Mouse (Mus musculus): Measurements from ENCODE around the gene Ttc7b. TPM values are rescaled to one million over a fixed set of nuclear protein-coding genes. Genes with fewer than 3 reads are reported as not detected.

Ttc7b gene
- polyA plus RNA-seq, 1 experiment: 9.2 TPM

DNA sequence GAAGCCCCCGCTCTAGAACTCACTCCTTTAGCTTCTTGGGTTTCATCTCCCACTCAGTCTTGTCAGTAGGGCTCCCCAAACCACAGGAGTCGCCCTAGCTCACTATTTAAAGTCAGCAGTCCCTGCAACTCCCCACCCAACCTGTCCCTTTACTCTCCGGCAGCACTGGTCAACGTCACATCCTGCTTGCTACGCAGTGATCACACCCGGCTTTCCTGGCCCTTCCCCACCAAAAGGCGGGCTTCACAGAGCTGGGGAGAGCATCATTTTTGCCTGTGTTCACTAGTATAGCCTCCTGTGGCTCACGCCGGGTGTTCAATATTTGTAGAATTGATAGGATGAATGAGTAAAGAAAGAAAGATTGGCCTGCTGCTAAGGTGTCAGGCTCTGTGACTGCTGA, 3.3 kb downstream of the Ttc7b start:
- Histone ChIP-seq H3K79me3 (ENCODE audit: low read depth) (no peaks in the 10 kb centered on the region), H3K27me3 (ENCODE audit: control insufficient read depth, insufficient read depth, insufficient read length) (no peaks in the 10 kb centered on the region)
- TF ChIP-seq CTCF (IDR thresholded peaks at IDR 0.05; ENCODE audit: control insufficient read depth, insufficient read depth, insufficient read length) (no peak), FOSL1 (IDR thresholded peaks at IDR 0.05; ENCODE audit: insufficient read depth, low read length, poor library complexity, severe bottlenecking) (no peak), MYOD1 (IDR thresholded peaks at IDR 0.05; ENCODE audit: control insufficient read depth, insufficient read length, low read depth) (no peak), MYOG (IDR thresholded peaks at IDR 0.05; ENCODE audit: control insufficient read depth, extremely low read depth, insufficient read length) (no peak), CEBPB (IDR thresholded peaks at IDR 0.05; ENCODE audit: low read depth) (no peak), MAX (IDR thresholded peaks at IDR 0.05) (no peak), USF1 (IDR thresholded peaks at IDR 0.05; ENCODE audit: low read depth) (no peak)

DNA sequence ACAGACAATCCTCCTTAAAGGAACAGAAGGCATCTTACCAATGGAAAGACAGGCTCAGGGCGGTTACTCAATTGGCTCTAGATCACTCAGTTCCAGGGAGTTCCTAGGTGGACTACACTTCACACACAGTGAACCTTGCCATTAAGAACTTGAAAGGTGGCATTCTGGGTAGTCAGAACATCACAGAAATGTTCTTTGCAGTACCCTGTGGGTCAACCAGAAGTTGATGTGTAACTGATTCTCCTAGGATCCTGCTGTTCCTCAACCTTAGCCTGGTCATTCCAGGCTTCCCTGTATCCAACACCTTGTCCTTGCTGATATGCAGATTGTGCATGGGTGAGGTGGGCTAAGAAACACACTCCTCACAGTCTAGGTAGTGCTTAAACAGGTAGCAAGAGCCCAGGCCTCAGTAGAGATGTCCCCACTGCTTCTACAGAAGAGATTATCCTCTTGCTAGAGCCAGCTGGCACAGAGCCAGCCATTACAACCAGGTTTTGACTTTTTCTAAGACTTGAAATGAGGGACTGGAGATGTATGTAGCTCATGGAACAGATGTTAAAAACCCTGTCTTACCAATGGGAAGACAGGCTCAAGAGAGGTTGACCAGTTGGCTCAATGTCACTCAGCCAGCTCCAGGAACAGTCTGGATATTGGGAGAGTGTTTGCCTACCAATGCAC, 4.3 kb downstream of the Ttc7b start:
- H3K79me3 ChIP-seq (ENCODE audit: low read depth): no peaks in the 10 kb centered on the region
- no peak overlapping the region for H3K4me3 ChIP-seq (ENCODE audit: insufficient read depth, poor library complexity, severe bottlenecking)
- H3K36me3 ChIP-seq (ENCODE audit: control insufficient read depth, insufficient read depth): no peaks in the 10 kb centered on the region
- TF ChIP-seq CEBPB (IDR thresholded peaks at IDR 0.05; ENCODE audit: low read depth) (no peak), MYOD1 (IDR thresholded peaks at IDR 0.05; ENCODE audit: control insufficient read depth, insufficient read length, low read depth) (no peak), MAX (IDR thresholded peaks at IDR 0.05) (no peak), MYOG (IDR thresholded peaks at IDR 0.05; ENCODE audit: control insufficient read depth, extremely low read depth, insufficient read length) (no peak), FOSL1 (IDR thresholded peaks at IDR 0.05; ENCODE audit: insufficient read depth, low read length, poor library complexity, severe bottlenecking) (no peak), CTCF (IDR thresholded peaks at IDR 0.05; ENCODE audit: control insufficient read depth, insufficient read depth, insufficient read length) (no peak), USF1 (IDR thresholded peaks at IDR 0.05; ENCODE audit: low read depth) (no peak)
- H3K27me3 ChIP-seq (ENCODE audit: control insufficient read depth, insufficient read depth, insufficient read length): no peaks in the 10 kb centered on the region
- H3K79me2 ChIP-seq (ENCODE audit: control insufficient read depth, insufficient read depth): peaks cover 4% of the 10 kb centered on the region
- no peak overlapping the region for H3ac ChIP-seq (ENCODE audit: control insufficient read depth, insufficient read length, low read depth)

More for the DNA sequence above, 3.3 kb downstream of the Ttc7b start:
- no peak overlapping the region for H3K4me3 ChIP-seq (ENCODE audit: insufficient read depth, poor library complexity, severe bottlenecking)
- no peak overlapping the region for H3ac ChIP-seq (ENCODE audit: control insufficient read depth, insufficient read length, low read depth)
- no peaks in the 10 kb centered on the region for H3K36me3 ChIP-seq (ENCODE audit: control insufficient read depth, insufficient read depth)
- peaks cover 4% of the 10 kb centered on the region for H3K79me2 ChIP-seq (ENCODE audit: control insufficient read depth, insufficient read depth)

DNA sequence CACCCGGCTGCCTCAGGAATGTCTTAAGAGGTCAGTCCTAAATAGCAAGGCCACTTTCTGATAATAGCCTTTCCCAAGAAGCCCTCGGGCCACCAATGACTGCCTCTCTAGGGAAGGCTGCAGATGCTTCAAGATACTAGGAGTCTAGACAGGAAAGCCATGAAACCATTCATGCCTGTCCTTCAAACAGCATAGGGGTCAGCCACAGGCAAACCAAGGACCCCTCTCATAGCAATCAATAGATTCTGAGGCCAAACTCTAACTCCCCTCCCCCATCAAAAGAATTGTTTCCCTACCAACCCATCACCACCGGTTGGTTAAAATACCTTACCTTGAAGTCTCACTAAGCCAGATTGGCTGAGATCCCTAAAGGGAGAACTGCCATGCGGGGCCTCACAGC, 5.1 kb downstream of the Ttc7b start:
- H3K27me3 ChIP-seq (ENCODE audit: control insufficient read depth, insufficient read depth, insufficient read length): no peaks in the 10 kb centered on the region

DNA sequence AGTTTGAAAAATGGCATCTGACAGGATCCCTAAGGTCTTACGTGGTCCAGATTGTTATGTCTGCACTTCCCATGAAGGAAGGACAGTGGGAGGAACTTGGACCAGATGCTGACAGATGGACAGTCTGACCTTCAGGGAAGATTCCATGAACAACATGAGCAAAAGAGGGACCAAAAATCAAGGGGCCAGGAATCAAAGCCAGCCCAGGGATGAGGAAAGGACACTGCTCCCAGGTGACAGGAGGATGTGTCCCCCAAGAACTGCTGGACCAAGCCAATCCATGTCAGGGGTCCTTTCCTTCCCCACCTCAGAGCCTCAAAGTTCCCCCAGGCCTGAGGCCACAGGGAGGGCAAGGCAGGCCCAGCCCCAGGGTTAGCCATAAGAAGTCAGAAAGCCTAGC, 6.0 kb downstream of the Ttc7b start:
- H3K4me3 ChIP-seq (ENCODE audit: insufficient read depth, poor library complexity, severe bottlenecking): no peak overlapping the region
- peaks cover 4% of the 10 kb centered on the region for H3K79me2 ChIP-seq (ENCODE audit: control insufficient read depth, insufficient read depth)
- TF ChIP-seq CTCF (IDR thresholded peaks at IDR 0.05; ENCODE audit: control insufficient read depth, insufficient read depth, insufficient read length) (no peak), FOSL1 (IDR thresholded peaks at IDR 0.05; ENCODE audit: insufficient read depth, low read length, poor library complexity, severe bottlenecking) (no peak), CEBPB (IDR thresholded peaks at IDR 0.05; ENCODE audit: low read depth) (no peak), USF1 (IDR thresholded peaks at IDR 0.05; ENCODE audit: low read depth) (no peak), MAX (IDR thresholded peaks at IDR 0.05) (no peak), MYOG (IDR thresholded peaks at IDR 0.05; ENCODE audit: control insufficient read depth, extremely low read depth, insufficient read length) (no peak), MYOD1 (IDR thresholded peaks at IDR 0.05; ENCODE audit: control insufficient read depth, insufficient read length, low read depth) (no peak)
- H3K79me3 ChIP-seq (ENCODE audit: low read depth): no peaks in the 10 kb centered on the region
- no peak overlapping the region for H3ac ChIP-seq (ENCODE audit: control insufficient read depth, insufficient read length, low read depth)
- H3K36me3 ChIP-seq (ENCODE audit: control insufficient read depth, insufficient read depth): no peaks in the 10 kb centered on the region
- no peaks in the 10 kb centered on the region for H3K27me3 ChIP-seq (ENCODE audit: control insufficient read depth, insufficient read depth, insufficient read length)

More for the DNA sequence above, 5.1 kb downstream of the Ttc7b start:
- H3ac ChIP-seq (ENCODE audit: control insufficient read depth, insufficient read length, low read depth): no peak overlapping the region
- no peak overlapping the region for H3K4me3 ChIP-seq (ENCODE audit: insufficient read depth, poor library complexity, severe bottlenecking)
- TF ChIP-seq FOSL1 (IDR thresholded peaks at IDR 0.05; ENCODE audit: insufficient read depth, low read length, poor library complexity, severe bottlenecking) (no peak), MYOD1 (IDR thresholded peaks at IDR 0.05; ENCODE audit: control insufficient read depth, insufficient read length, low read depth) (no peak), MAX (IDR thresholded peaks at IDR 0.05) (no peak), CEBPB (IDR thresholded peaks at IDR 0.05; ENCODE audit: low read depth) (no peak), USF1 (IDR thresholded peaks at IDR 0.05; ENCODE audit: low read depth) (no peak), MYOG (IDR thresholded peaks at IDR 0.05; ENCODE audit: control insufficient read depth, extremely low read depth, insufficient read length) (no peak), CTCF (IDR thresholded peaks at IDR 0.05; ENCODE audit: control insufficient read depth, insufficient read depth, insufficient read length) (no peak)
- no peaks in the 10 kb centered on the region for H3K79me3 ChIP-seq (ENCODE audit: low read depth)
- peaks cover 4% of the 10 kb centered on the region for H3K79me2 ChIP-seq (ENCODE audit: control insufficient read depth, insufficient read depth)
- no peaks in the 10 kb centered on the region for H3K36me3 ChIP-seq (ENCODE audit: control insufficient read depth, insufficient read depth)

DNA sequence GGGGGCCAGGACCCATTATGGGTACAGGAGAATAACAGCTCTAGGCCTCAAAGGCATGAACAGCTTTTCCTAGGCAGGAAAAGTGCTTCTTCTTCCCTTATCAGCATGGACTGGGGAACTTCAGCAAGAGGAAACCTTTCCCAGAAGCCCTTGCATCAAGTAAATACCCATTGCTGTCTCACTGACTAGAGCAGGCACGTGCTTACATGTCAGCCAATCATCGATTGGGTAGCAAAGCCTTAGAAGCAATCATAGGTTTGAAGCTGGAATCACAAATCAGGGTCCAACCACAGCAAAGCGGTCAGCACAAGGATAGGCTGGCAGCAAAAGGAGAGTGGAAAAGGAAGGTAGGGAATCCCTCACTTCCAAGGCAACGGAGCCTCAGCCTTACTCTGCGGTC, 7.5 kb downstream of the Ttc7b start:
- no peak overlapping the region for H3K4me3 ChIP-seq (ENCODE audit: insufficient read depth, poor library complexity, severe bottlenecking)
- no peaks in the 10 kb centered on the region for H3K79me3 ChIP-seq (ENCODE audit: low read depth)
- H3K27me3 ChIP-seq (ENCODE audit: control insufficient read depth, insufficient read depth, insufficient read length): no peaks in the 10 kb centered on the region
- no peak for TF ChIP-seq MYOD1 (IDR thresholded peaks at IDR 0.05; ENCODE audit: control insufficient read depth, insufficient read length, low read depth)
- H3ac ChIP-seq (ENCODE audit: control insufficient read depth, insufficient read length, low read depth): no peak overlapping the region
- H3K79me2 ChIP-seq (ENCODE audit: control insufficient read depth, insufficient read depth): peaks cover 4% of the 10 kb centered on the region
- H3K36me3 ChIP-seq (ENCODE audit: control insufficient read depth, insufficient read depth): no peaks in the 10 kb centered on the region

DNA sequence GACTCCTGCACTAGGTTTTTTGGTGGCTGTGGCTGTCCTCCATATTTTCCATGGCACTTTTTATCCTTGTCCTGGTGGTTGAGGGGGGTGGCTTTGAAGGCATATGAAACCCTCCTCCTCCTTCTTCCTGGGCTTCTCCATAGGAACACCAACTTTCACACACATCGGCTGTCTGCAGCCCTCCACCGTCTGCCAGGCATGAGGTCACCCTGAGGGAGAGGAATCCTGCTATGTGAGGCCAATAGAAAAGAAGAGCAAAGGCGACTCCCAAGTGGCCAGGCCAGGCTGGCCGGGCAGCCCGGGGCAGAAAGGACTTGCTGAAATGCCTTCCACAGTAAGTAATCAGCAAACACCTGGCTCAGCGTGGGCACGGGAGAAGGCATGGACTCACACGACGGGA, 8.0 kb downstream of the Ttc7b start:
- Histone ChIP-seq H3K36me3 (ENCODE audit: control insufficient read depth, insufficient read depth) (no peaks in the 10 kb centered on the region), H3K79me3 (ENCODE audit: low read depth) (no peaks in the 10 kb centered on the region), H3K79me2 (ENCODE audit: control insufficient read depth, insufficient read depth) (peaks cover 4% of the 10 kb centered on the region), H3ac (ENCODE audit: control insufficient read depth, insufficient read length, low read depth) (no peak overlapping the region), H3K4me3 (ENCODE audit: insufficient read depth, poor library complexity, severe bottlenecking) (no peak overlapping the region), H3K27me3 (ENCODE audit: control insufficient read depth, insufficient read depth, insufficient read length) (no peaks in the 10 kb centered on the region)
- TF ChIP-seq CEBPB (IDR thresholded peaks at IDR 0.05; ENCODE audit: low read depth): no peak

Measured in C2C12 (cell line).